Mouse (Mus musculus) granulocyte monocyte progenitor cell, adult 5-6 weeks (primary cell): Measurements from ENCODE around the gene Mmd2. TPM values are rescaled to one million over a fixed set of nuclear protein-coding genes. Genes with fewer than 3 reads are reported as not detected.
A peak's percentile ranks its signal among the peaks of the same experiment; 100 is the strongest.

Experiments
- ATAC-seq: replicated peaks from 2 replicates; pipeline ENCODE4 v1.8.0; 2016; ENCODE audit warnings: mild to moderate bottlenecking, moderate TSS enrichment, inconsistent platforms; ENCODE audit not compliant: poor library complexity, severe bottlenecking
- total RNA-seq, 2 experiments: library from RNA; stranded (forward) in 1 of 2; stranded (reverse) in 1 of 2; fragments of 200-712, 200-1000 nt in 1 of 2; fragments of >200 nt in 1 of 2; fragmentation: Nextera tagmentation in 1 of 2; gene quantifications; 2 replicates each; pipeline ENCODE4 v1.2.3; 2014 to 2017

Gene Mmd2
- total RNA-seq (2014; fragmentation: Nextera tagmentation) (not detected in 2 replicates), total RNA-seq (2017) (not detected in 2 replicates)

- no peak for ATAC-seq
Measured at GRCm38 (mm10) chr5:142608259-142608988, at the start of gene Mmd2. Mmd2 (minus strand) TSS chr5:142608800.

GRCm38 (mm10) chr5:142652266-142652665 lies 43.7 kb upstream of the Mmd2 start:
- ATAC-seq: no peak

DNA sequence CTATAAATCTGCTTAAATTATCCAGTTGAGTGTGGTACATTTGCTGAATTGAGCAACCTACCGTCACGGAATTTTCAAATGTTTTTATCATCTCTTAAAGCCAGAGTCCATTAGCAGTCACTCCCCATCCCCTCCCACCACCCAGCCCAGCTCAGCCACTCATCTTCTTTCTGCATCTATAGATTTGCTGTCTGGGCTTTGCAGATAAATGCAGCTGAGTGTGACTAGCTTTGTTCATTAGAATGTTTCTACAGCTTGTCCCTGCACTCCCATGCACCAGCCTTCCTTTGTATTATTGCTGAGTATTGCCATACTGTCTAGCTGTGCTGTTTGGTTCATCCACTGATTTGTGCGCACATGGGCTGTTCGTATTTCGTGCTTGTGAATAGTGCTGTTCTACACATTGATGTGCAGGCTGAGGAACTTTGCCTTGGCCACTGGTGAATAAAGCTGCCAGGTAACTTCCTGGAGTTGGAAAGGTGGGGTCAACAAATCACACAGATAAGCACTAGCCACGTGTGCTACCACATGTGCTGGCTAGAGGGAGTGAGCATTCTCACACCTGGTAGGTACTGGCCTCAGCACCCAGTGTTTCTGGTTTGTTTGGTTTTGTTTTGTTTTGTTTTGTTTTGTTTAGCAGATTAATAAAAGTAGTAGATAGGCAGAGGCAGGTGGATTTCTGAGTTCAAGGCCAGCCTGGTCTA lies 42.3 kb upstream of the Mmd2 start:
- ATAC-seq: no peak

GRCm38 (mm10) chr5:142650390-142650789 lies 41.8 kb upstream of the Mmd2 start:
- no peak for ATAC-seq

DNA sequence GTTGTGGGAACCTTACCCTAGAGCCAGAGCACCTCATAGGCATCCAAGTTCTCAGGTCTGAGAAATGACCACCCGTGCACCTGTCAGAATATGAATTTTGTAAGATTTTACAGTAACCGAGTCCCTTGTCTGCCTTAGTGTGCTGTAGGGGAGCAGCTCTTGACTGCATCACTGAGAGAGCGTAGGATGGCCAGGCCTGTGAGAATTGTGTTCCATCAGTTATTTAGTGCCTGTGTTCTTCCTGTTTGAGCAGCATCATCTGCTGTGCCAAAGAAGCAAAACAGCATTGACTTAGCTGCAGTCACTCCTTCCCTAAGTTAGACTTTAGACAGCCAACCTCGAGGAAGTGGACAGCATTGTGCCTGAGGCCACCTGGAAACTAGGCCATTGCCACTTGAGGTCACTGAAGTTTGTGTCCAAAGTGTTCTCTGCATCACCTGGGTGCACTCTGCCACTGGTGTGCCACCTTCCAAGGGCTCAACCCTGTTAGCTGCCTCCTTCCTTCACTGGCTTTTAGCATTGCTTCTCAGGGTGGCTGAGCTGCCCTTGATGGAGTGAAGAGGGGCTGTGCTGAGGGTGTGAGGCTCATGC lies 41.0 kb upstream of the Mmd2 start:
- no peak for ATAC-seq

- ATAC-seq: no peak
Measured at GRCm38 (mm10) chr5:142648162-142648561, 39.6 kb upstream of the Mmd2 start.

DNA sequence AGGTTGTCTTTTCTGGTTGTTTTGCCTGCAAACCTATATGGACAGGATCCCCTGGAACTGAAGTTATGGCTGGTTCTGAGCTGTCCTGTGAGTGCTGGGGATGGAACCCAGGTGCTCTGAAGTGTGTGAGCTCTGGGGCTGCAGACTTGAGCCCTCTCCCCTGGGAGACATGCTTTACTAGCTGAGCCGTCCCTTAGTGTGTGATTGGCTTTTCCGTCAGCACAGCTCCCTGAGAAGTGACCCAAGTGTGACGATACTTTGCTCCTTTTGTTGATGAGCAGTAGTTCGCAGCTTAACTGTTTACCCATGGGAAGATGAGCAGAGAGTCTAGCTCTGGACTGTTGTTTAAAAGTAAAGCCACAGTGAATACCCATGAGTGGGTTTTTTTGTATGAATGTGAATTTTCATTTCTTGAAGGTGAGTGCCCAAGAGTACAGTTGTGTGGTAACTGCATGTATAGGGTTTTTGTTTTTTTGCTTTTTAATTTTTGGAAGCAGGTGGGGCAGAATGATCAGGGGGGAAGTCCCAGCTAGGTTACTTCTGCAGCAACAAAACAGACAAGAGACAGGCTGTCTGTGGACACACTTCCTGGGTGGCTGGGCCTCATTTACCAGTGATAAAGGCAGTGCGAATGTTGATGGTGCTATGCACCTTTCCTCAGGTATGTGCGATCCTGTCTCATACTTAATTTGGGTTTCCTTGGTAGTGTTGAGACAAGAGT lies 32.9 kb upstream of the Mmd2 start:
- no peak for ATAC-seq

DNA sequence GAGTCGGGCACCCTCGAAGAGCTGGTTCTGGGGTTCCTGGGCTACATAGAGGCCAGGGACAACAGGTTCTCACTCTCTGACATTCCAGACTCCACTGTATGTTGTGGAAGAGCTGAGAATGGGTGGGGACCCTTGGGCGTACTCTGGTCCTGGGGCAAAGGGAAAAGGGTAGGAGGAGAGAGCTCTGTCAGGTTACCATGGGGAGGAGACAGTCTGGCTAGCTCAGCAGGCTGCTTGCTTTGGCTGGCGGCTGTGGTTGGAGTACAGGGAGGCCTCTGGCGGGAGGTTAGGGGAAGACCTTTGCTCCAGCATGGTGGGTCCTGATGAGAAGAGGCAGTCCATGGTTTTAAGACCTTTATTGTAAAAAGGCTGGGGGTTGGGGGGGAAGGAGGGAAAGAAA lies 31.5 kb upstream of the Mmd2 start:
- no peak for ATAC-seq

GRCm38 (mm10) chr5:142637823-142638222 lies 29.2 kb upstream of the Mmd2 start:
- no peak for ATAC-seq

- peak; percentile 63 for ATAC-seq
Measured at GRCm38 (mm10) chr5:142630224-142630623, 21.6 kb upstream of the Mmd2 start.

- ATAC-seq: no peak; the same call in 1 of the 2 replicates
Measured at GRCm38 (mm10) chr5:142629663-142630025, 21.0 kb upstream of the Mmd2 start.

DNA sequence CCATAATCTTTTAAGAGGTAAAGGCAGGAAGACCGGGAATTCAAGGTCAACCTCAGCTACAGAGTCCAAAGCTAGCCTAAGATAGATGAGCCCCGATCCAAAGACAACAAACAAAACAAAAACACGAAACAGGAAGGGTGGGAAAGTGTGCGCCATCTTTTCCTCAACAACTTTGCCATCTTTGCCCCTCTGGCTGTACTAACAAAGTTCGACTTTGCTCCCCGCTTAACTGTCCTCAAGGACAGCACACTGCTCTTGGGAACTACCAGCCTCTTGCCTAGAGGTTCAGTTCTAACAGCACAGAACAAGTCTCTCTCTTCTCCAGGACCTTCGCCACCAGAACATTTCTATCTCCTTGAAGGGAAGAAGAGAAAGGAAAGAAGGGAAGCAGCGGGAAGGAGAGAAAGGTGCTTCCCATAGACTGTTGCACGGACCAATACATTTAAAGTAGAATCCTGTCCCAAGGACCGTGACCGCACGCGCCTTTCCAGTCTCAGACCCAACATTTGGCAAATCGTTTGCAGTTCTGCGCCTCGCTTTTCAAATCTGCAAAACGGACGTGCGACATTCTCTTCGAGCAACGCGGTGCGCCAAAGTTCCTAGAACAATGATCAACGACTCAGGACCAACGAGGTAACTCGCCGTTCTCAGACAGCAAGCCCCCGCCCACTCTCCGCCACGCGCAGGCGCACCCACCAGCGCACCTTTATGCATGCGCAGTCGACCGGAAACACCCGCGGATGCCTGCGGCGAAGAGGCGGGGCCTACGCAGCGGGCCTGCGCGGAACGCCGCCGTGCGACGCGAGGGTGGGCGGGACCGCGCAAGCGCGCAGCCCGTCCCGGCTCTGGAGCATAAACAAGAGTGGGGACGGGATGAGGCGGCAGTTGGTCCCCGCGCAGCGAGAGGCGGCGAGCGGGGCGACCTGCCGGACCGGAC lies 20.4 kb upstream of the Mmd2 start:
- ATAC-seq: peak; percentile 92

GRCm38 (mm10) chr5:142627398-142627797 lies 18.8 kb upstream of the Mmd2 start, which contains the start of gene Wipi2:
Wipi2 (plus strand) TSS chr5:142627698.
- ATAC-seq: no peak

DNA sequence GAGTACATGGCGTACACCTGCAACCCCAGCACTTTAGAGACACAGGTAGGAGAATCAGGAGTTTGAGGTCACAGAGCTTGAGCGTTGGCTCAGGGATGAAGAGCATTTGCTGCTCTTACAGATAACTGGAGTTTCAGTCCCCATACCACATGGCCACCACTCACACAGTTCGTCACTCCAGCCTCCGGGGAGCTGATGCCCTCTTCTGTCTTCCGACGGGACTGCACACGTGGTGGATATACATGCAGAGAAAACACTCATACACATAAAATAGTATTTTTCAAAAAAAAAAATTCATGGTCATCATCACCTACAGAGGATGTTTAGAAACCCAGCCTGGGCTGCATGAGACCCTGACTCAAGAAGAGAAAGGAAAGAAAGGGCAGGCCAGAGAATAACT lies 14.5 kb upstream of the Mmd2 start:
- ATAC-seq: no peak

GRCm38 (mm10) chr5:142622134-142622533 lies 13.5 kb upstream of the Mmd2 start:
- ATAC-seq: no peak

DNA sequence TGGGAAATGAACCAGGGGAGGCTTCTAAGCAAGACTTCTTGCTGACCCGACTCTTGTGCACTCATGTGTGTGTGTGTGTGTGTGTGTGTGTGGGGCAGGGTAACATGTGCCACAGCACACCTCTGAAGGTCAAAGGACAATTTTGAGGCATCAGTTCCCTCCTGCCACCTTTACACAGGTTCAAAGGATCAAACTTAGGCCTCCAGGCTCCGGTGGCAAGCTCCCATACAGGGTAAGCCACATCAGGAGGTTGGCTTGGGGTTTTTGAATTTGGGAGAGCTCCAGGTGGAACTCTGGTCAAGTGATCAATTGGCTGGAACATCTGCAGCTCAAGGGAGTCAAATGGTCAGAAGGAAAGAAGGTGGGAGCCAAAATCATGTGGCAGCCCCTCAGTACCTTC lies 12.8 kb upstream of the Mmd2 start:
- ATAC-seq: no peak

DNA sequence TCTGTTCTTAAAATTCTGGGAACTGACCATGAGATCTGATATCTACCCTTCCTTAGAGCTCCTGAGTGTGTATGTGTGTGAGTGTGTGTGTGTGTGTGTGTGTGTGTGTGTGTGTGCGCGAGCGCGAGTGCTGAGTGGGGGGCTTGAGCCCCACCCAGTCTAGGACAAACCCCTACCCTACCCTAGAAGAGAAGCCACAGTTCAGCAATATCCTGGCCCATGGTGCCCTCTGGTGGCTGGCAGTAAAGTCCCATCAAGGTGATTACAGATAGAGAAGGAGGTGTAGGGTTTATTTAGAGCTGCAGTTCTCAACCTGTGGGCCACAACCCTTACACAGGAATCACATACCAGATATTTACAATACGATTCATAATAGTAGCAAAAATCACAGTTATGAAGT lies 11.3 kb upstream of the Mmd2 start:
- ATAC-seq: peak; percentile 40; the same call in 1 of the 2 replicates

DNA sequence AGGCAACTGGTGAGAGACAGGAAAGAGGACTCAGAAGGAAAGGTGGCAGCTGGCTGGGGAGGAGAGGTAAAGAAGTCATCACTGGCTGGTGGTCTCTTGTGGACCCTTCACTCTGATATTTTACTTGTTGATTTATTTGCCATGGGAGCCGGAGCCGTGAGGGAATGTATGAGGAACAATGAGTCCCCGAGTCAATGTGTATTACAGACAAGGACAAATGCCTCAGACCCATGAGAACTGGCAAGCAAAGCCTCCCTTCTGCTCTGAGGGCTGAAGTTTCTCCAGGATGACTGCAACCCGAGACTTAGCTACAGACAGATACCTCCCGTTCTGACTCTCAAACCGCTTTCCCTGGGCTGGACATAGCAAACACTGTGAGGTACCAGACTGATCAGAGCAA lies 7.7 kb upstream of the Mmd2 start:
- no peak for ATAC-seq

DNA sequence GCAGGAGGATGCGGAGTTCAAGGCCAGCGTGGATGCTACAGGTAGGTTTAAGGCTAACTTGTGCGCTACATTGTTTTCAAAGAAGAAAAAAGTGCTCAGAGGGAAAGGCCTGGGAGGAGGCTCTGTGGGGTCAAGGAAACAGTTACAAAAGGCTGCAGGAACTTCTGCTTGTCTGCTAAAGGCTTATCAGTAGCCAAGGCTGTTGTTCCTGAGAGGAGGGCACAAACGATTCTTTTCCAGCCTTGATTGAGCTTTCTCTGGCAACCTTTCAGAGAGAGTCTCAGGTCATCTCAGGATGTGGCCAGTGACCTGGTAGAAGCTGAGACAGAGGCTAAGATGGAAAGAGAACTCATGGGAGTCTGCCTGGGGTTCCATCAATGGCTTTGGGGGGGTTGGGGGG lies 7.0 kb upstream of the Mmd2 start:
- no peak for ATAC-seq

- ATAC-seq: no peak
Measured at GRCm38 (mm10) chr5:142614513-142614912, 5.9 kb upstream of the Mmd2 start.
